Mouse (Mus musculus): ENCODE measurements around the gene Pam16. TPM values are rescaled to one million over a fixed set of nuclear protein-coding genes. Genes with fewer than 3 reads are reported as not detected.

The Pam16 gene
- polyA plus RNA-seq, 1 experiment: not detected

GRCm38 (mm10) chr16:4640267-4641005, 15.6 kb upstream of the Pam16 start:
- no peak for TF ChIP-seq POLR2A (IDR thresholded peaks at IDR 0.05; ENCODE audit: insufficient read depth, low read depth, low read length)
- TF ChIP-seq CTCF (IDR thresholded peaks at IDR 0.05; ENCODE audit: insufficient read depth, low read depth, low read length): no peak
- 30% methylated on average over 17 of the region's 17 CpGs for WGBS
- peak overlapping the region; percentile 47 for H3K4me3 ChIP-seq (ENCODE audit: insufficient read depth, low read depth, low read length)
- H3K27ac ChIP-seq (ENCODE audit: insufficient read depth, low read depth, low read length): no peak overlapping the region
- peaks cover 31% of the 10 kb centered on the region for H3K4me1 ChIP-seq (ENCODE audit: control insufficient read depth, insufficient read depth, low read length)

DNA sequence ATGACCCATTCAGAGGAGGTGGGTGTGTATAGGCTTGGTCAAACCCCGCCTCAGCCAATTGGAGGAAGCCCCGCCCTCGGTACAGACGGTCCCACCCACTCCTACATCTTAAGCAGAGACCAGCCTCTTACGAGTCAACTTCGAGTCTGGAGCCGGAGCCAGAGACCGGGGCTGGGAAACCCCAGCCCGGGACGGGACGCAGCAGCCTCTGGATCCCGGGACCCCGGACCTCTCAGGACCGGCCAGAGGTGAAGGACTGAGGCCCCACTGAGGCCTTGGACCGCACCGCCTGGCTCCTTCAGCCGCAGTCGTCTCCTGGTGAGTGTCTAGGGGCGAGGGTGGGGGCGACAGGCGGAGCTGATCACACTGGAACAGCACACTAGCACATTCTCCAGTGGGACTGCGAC, 15.0 kb upstream of the Pam16 start, which contains the start of the genes Vasn and Dnaja3:
Vasn (plus strand) TSS at position 111 of the 407 bp plus-strand sequence.
Dnaja3 (plus strand) TSS at position 159 of the 407 bp plus-strand sequence.
- TF ChIP-seq POLR2A (IDR thresholded peaks at IDR 0.05; ENCODE audit: insufficient read depth, low read depth, low read length) (no peak), CTCF (IDR thresholded peaks at IDR 0.05; ENCODE audit: insufficient read depth, low read depth, low read length) (no peak)
- Histone ChIP-seq H3K27ac (ENCODE audit: insufficient read depth, low read depth, low read length) (no peak within 1 kb of the TSS), H3K4me3 (ENCODE audit: insufficient read depth, low read depth, low read length) (peak within 1 kb of the TSS; percentile 47), H3K4me1 (ENCODE audit: control insufficient read depth, insufficient read depth, low read length) (peaks cover 31% of the 10 kb centered on the region)
- 12% methylated on average over 22 of the region's 22 CpGs for WGBS

- WGBS: 83% methylated on average over 3 of the region's 3 CpGs
- Histone ChIP-seq H3K4me3 (ENCODE audit: insufficient read depth, low read depth, low read length) (no peak overlapping the region), H3K27ac (ENCODE audit: insufficient read depth, low read depth, low read length) (no peak overlapping the region), H3K4me1 (ENCODE audit: control insufficient read depth, insufficient read depth, low read length) (peaks cover 29% of the 10 kb centered on the region)
- TF ChIP-seq CTCF (IDR thresholded peaks at IDR 0.05; ENCODE audit: insufficient read depth, low read depth, low read length) (no peak), POLR2A (IDR thresholded peaks at IDR 0.05; ENCODE audit: insufficient read depth, low read depth, low read length) (no peak)
These were observed 14.2 kb upstream of the Pam16 start for GRCm38 (mm10) chr16:4638891-4639390.

DNA sequence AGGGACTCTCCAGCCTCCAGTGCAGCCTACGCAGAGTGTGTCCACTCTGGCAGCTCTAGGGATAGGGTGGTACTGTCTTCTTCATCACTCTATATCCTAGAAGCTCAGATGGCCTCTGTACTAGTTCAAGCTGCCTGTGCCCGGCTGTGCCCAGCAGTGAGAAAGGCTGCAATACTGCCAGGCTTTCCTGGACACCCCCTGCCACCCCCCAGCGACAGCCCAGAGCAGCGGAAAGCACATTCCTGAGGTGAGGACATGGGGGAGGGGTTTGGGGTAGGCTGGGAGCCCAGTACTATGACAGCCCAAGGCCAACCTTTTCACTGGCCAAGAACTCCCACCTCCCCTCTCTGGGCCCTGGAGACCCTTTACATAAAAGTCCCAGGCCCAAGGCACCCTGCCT, 11.0 kb upstream of the Pam16 start:
- 58% methylated on average over 4 of the region's 4 CpGs for WGBS
- Histone ChIP-seq H3K27ac (ENCODE audit: insufficient read depth, low read depth, low read length) (no peak overlapping the region), H3K4me1 (ENCODE audit: control insufficient read depth, insufficient read depth, low read length) (peaks cover 10% of the 10 kb centered on the region), H3K4me3 (ENCODE audit: insufficient read depth, low read depth, low read length) (no peak overlapping the region)
- no peak for TF ChIP-seq CTCF (IDR thresholded peaks at IDR 0.05; ENCODE audit: insufficient read depth, low read depth, low read length)
- no peak for TF ChIP-seq POLR2A (IDR thresholded peaks at IDR 0.05; ENCODE audit: insufficient read depth, low read depth, low read length)

- no peak overlapping the region for H3K4me3 ChIP-seq (ENCODE audit: insufficient read depth, low read depth, low read length)
- 80% methylated on average over 9 of the region's 9 CpGs for WGBS
- TF ChIP-seq CTCF (IDR thresholded peaks at IDR 0.05; ENCODE audit: insufficient read depth, low read depth, low read length): no peak
- TF ChIP-seq POLR2A (IDR thresholded peaks at IDR 0.05; ENCODE audit: insufficient read depth, low read depth, low read length): no peak
- H3K27ac ChIP-seq (ENCODE audit: insufficient read depth, low read depth, low read length): no peak overlapping the region
- no peaks in the 10 kb centered on the region; the same call in 1 of the 2 replicates for H3K4me1 ChIP-seq (ENCODE audit: control insufficient read depth, insufficient read depth, low read length)
These were observed 9.9 kb upstream of the Pam16 start for GRCm38 (mm10) chr16:4634681-4635080.

DNA sequence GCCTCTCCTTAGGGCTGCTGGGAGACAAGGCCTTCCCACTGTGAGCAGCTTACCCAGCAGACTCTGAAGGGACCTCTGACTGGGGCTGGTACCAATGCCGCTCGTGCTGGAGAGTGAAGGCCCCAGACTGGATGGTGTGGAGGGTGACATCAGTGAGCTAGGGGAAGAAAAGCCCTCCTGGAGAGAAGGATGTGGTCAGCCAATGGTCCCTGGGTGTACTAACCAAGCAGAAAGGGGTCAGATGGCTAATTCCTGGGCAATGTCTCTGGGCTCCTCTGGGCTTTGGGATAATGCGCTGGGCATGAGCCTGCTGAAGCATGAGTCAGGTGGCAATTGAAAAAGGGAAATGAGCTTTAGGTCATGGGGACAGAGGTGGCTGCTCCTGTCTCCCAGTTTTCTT, 8.9 kb upstream of the Pam16 start:
- TF ChIP-seq POLR2A (IDR thresholded peaks at IDR 0.05; ENCODE audit: insufficient read depth, low read depth, low read length) (no peak), CTCF (IDR thresholded peaks at IDR 0.05; ENCODE audit: insufficient read depth, low read depth, low read length) (no peak)
- no peak overlapping the region for H3K4me3 ChIP-seq (ENCODE audit: insufficient read depth, low read depth, low read length)
- H3K27ac ChIP-seq (ENCODE audit: insufficient read depth, low read depth, low read length): no peak overlapping the region
- 95% methylated on average over 3 of the region's 3 CpGs for WGBS
- no peaks in the 10 kb centered on the region for H3K4me1 ChIP-seq (ENCODE audit: control insufficient read depth, insufficient read depth, low read length)

DNA sequence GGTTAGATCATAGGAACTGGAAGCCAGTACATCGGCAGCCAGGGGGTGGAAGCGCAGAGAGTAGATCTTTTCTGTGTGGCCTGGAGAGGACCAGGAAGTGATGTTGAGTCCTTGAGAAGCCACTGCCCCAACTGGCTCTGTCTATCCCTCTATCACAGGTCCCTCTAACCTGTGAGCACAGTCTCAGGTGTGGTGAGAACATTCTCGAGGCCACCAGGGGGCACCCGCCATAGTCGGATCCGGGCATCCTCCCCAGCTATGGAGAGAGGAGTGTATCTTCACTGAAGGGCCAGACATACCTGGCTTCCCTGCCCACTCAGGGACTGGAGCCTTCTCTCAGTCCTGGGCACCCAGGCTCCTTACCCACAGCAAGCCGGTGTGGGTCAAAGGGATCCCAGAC, 7.3 kb upstream of the Pam16 start:
- TF ChIP-seq CTCF (IDR thresholded peaks at IDR 0.05; ENCODE audit: insufficient read depth, low read depth, low read length): no peak
- no peak for TF ChIP-seq POLR2A (IDR thresholded peaks at IDR 0.05; ENCODE audit: insufficient read depth, low read depth, low read length)
- Histone ChIP-seq H3K27ac (ENCODE audit: insufficient read depth, low read depth, low read length) (no peak overlapping the region), H3K4me1 (ENCODE audit: control insufficient read depth, insufficient read depth, low read length) (no peaks in the 10 kb centered on the region), H3K4me3 (ENCODE audit: insufficient read depth, low read depth, low read length) (no peak overlapping the region)
- WGBS: 53% methylated on average over 7 of the region's 7 CpGs

- no peak for TF ChIP-seq POLR2A (IDR thresholded peaks at IDR 0.05; ENCODE audit: insufficient read depth, low read depth, low read length)
- TF ChIP-seq CTCF (IDR thresholded peaks at IDR 0.05; ENCODE audit: insufficient read depth, low read depth, low read length): peak; percentile 94
- WGBS: 23% methylated on average over 6 of the region's 6 CpGs
- Histone ChIP-seq H3K27ac (ENCODE audit: insufficient read depth, low read depth, low read length) (no peak overlapping the region), H3K4me3 (ENCODE audit: insufficient read depth, low read depth, low read length) (no peak overlapping the region), H3K4me1 (ENCODE audit: control insufficient read depth, insufficient read depth, low read length) (no peaks in the 10 kb centered on the region)
These were observed 5.2 kb upstream of the Pam16 start for GRCm38 (mm10) chr16:4629950-4630349.

GRCm38 (mm10) chr16:4628898-4629419, 4.2 kb upstream of the Pam16 start:
- Histone ChIP-seq H3K27ac (ENCODE audit: insufficient read depth, low read depth, low read length) (no peak overlapping the region), H3K4me3 (ENCODE audit: insufficient read depth, low read depth, low read length) (no peak overlapping the region), H3K4me1 (ENCODE audit: control insufficient read depth, insufficient read depth, low read length) (no peaks in the 10 kb centered on the region)
- no peak for TF ChIP-seq POLR2A (IDR thresholded peaks at IDR 0.05; ENCODE audit: insufficient read depth, low read depth, low read length)
- TF ChIP-seq CTCF (IDR thresholded peaks at IDR 0.05; ENCODE audit: insufficient read depth, low read depth, low read length): no peak
- 98% methylated on average over 9 of the region's 9 CpGs for WGBS
